Mouse (Mus musculus) brain, adult 2 months (tissue): ENCODE data around the gene Rgs9bp.

Experiments used
- DNase-seq: peaks from one replicate; pipeline ENCODE4 v3.0.0; 2011; ENCODE audit warnings: low read depth, low spot score

Gene Rgs9bp

DNA sequence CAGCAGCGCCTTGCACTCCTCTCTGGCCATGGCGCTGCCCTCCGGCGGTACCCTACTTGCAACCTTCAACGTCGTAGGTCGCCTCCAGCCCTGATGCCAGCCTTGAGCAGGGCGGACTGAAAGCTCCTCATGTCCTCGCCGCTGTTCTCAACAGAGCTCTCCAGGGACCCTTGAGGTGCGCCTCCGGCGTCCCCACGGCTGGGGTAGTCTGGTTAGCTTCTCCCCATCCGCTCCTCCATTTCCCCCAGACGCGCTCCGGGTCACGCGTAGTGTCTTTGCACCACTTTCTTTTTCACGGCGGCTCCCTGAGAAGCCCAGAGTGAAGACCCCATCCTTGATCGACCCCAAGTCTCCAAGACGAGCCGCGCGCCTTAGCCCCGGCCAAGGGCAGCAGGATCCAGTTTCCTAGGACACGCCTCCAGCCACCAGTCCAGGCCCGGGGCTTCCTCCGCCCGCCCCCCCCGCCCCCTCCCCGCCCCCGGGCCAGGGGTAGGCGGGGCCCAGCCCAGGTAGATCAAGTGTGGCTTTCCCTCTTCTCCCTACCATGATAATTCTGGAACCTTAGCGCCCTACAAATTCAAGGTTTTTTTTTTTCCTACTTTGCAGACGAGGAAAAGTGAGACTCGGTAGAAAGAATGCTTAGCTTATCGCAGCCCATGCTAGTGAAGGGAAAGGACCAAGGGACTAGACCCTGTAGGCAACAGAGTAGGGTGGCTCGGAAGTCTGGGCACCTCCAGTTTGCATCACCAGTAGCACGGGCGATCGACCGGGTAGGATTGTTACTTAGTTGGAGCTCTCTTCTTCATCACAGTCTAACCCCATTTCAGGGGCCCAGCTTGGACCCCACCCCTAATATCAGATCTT is at the start of gene Rgs9bp:
Rgs9bp (minus strand) TSS at position 392 of the 864 bp plus-strand sequence.
- no peak for DNase-seq

DNA sequence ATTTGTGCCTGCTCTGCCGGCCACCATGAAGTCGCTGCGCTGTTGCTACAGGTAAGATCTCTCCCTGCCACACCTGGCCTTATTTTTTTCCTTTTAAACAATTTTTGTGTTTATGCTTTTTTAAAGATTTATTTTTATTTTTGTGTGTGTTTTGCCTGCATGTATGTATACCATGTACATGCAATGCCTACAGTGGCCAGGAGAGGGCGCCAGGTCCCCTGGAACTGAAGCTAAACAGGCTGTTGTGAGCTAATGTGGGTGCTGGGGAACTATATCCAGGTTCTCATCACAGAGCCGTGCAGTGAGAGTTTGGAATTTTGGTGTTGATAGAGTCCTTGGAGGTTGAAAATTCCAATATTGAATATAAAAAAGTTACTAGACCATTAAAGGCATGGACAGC is 43.1 kb upstream of the Rgs9bp start:
- DNase-seq = peak; percentile 37

DNA sequence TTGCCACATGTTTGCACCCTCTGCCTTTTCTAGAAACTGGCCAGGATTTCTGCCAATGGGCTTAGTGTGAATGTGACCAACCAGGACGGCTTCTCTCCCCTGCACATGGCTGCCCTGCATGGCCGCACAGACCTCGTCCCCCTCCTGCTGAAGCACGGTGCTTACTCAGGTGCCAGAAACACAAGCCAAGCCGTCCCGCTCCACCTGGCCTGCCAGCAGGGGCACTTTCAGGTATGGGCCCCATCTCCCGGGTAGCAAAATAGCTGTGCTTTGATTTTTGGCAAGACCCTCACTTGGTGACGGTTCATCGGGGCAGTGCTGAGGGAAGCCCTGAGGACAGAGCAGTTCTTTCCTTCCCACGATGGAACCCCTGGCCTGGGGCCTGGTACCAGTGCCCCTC is 42.0 kb upstream of the Rgs9bp start:
- DNase-seq = peak; percentile 43

DNA sequence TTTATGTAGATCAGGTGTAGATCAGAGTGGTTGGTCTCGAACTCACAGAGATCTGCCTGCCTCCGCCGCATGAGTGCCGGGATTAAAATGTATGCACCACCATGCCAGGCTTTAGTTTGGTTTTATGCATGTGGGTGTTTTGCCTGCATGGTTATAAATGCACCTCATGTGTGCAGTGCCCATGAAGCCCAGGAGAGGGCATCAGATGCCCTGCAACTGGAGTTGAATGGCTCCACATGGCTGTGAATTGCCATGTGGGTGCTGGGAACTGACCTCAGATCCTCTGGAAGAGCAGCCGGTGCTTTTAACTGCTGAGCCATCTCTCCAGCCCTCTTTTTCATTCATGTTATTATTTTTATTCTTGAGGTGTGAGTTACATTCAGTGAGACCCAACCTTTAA is 40.7 kb upstream of the Rgs9bp start:
- DNase-seq = no peak

DNA sequence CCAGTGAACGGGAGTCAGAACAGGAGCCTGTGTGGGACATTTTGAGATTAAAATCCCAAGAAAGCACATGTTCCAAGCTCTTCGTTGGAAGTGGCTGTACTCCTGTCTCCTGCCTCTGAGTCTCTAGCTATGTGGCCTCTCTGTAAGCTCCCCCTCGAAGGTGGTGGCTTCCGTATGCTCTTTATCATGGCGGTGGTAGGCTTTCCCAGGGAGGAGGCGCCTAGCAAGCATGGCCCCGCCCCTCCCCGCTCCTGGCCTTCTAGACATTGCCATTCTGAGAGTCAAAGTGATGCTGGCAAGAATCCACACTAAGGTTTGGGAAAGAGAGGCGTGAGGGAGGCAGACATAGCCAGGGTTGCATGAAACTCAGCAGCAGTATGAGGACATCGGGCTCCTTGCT is 37.2 kb upstream of the Rgs9bp start:
- no peak for DNase-seq

DNA sequence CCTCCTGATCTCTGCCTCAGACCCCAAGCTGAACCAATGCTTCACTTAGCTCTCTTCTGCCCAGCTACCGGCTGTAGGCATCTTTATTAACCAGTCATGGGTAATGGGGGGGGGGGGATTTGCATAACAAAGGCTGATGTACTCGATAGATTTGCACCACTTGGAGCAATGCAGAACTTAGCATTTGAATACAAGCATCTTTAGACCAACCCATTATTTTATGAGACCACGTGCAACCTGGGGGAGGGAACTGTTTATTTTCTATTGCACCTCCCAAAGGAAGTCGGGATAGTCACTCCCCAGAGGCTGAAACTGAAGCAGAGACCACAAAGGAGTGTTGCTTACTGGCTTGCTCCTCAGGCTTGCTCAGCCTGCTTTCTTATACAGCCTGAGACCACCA is 32.1 kb upstream of the Rgs9bp start:
- DNase-seq = no peak

DNA sequence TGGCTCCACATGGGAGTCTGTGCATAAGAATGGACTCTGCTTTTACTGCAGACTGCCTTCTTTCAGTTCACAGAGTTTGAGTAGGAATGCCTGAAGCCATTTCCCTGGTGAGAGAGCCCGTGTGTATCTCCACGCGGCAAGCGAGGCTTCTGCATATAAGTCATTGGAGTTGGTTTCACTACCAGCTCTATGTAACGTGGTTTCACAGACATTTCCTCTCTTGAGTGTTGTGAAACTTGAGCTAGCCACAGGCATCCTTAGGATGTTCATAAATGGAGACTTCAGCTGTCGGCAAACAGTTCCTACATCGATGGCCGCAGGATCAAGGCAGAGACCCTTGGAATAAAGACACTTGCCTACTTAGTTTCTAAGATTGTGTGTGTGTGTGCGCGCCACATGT is 23.9 kb upstream of the Rgs9bp start:
- no peak for DNase-seq

DNA sequence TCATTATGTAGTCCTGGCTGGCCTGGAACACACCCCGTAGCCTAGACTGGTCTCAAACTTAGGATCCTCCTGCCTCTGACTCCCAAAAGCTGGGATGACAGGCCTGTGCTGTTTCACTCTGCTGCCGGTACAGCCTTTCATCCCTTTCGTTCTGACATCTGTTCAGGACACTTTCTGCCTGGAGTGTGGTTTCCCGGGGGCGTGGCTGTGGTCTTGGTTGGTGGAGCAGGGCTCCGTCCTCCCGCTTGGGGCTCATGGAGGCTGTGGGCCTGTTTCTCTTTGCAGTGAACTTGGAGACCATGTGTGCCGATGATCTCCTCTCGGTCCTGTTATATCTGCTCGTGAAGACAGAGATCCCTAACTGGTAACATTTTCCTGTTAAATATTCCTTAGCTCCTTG is 21.4 kb upstream of the Rgs9bp start:
- no peak for DNase-seq

DNA sequence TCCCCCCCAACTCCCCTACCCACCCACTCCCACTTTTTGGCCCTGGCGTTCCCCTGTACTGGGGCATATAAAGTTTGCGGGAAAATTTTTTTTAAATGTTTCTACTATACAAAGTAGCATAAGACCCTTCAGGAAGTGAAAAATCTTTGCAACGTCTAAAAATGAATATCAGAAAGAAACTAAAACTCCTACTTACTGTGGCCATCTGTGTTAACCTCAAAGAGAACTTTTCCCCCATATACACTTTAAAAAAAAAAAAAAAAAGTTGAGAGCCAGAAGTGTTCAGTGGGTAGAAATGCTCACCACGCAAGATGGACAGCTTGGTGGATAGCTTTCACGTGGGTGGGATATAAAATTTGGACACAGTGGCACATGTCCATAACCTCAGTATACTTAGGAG is 17.4 kb upstream of the Rgs9bp start:
- DNase-seq = no peak

DNA sequence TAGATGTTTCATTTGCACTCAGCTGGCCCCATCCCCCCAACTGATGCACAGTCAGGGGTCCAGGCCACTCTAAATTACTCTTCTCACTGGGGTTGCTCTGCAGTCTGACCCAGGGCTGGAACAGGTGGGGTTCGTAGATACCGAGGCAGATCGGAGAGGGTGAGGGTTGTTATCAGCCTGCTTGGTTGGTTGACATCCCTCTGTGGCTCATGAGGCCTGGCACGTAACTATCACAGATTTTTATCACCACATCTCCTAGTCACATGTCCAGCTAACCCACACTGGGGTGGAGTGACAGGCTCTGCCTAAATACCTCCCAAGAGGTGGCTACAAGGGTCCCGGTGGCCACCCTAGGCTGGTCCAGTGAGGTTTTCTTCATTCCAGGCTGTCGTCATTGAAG is 15.7 kb upstream of the Rgs9bp start:
- no peak for DNase-seq

DNA sequence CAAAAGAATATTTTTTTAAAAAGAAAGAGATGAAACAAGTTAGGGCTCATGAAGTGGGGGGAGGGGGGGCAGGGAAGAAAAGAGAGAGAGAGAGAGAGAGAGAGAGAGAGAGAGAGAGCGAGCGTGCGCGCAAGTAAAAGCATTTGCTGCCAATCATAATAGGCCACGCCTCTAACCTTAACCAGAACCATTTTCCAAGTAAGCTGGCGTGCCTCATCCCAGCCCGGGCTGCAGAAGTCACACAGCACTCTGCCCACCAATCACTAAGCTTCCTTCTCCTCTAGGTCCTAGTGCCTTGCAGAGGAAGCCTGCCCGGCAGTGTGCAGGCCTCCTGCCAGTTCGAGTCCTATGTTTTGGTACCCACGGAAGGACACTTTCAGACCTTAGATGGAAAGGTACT is 14.6 kb upstream of the Rgs9bp start:
- DNase-seq = no peak

DNA sequence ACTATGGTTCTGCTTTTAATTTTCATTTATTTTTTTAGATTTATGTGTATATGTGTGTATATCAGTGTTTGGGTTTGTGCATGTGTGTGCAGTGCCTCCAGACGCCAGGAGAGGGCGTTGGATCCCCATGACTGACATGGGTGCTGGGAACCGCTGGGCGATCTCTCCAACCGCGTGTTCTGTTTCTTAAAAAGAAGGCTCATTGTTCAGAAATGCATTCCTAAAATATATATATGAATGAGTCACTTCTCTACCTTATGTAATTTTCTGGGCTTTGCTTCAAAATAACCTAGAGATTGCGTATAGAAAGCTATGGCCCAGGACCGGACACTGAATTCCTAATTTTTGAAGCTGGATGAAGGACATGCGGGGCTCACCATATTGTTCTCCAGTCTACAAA is 14.1 kb upstream of the Rgs9bp start:
- peak; percentile 66 for DNase-seq

DNA sequence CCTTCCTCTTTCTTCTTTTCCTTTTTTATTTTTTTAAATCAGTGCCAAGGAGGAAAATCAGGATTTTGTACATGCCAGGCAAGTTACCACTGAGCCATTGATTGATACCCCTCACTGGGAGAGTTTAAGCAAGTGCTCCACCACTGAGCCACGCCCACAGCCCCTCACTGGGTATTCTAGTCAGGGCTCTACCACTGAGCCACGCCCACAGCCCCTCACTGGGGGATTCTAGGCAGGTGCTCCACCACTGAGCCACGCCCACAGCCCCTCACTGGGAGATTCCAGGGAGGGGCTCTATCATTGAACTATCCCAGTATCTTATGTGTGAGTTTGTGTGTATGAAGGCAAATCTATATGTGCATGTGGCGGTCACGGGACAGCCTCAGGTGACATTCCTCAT is 8.9 kb upstream of the Rgs9bp start:
- no peak for DNase-seq

DNA sequence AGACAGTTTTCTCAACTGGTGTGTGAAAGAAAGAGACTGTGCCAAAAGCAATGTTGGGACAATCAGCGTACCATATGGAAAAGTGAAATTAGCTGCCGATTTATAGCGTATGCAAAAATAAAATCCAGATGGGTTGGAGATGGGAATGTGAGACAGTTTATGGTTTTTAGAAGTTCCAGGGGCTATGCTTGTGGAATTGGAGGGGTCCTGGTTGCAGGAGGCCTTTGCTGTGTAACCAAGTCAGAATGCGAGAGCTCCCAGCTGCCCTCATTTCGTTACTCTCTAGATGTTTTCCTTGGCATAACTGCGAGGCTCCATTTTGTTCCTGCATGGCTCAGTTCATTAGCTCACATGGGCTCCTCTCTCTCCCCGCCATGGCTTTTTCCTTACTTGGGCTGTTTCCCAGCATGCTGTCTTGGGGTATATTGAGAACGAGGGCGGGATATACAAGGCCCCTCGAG is 5.4 kb upstream of the Rgs9bp start:
- peak; percentile 70 for DNase-seq

DNA sequence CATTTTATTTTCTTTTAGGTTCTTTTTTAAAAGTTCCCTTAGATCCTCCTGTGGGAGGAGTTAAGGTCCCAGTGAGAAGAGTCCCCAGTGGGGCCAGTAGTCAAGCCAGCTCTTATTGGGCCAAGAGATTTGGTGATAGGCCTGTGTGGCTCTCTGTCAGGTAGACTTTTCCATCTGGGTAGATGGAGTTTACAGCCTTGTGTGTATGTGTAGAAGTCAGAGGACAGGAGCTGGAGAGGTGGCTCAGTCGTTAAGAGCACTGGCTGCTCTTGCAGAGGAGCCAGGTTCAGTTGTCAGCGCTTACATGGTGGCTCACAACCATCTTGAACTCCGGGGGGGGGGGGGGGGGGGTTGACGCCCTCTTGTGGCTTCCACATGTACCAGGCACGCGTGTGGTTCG is 4.1 kb upstream of the Rgs9bp start:
- DNase-seq = no peak

DNA sequence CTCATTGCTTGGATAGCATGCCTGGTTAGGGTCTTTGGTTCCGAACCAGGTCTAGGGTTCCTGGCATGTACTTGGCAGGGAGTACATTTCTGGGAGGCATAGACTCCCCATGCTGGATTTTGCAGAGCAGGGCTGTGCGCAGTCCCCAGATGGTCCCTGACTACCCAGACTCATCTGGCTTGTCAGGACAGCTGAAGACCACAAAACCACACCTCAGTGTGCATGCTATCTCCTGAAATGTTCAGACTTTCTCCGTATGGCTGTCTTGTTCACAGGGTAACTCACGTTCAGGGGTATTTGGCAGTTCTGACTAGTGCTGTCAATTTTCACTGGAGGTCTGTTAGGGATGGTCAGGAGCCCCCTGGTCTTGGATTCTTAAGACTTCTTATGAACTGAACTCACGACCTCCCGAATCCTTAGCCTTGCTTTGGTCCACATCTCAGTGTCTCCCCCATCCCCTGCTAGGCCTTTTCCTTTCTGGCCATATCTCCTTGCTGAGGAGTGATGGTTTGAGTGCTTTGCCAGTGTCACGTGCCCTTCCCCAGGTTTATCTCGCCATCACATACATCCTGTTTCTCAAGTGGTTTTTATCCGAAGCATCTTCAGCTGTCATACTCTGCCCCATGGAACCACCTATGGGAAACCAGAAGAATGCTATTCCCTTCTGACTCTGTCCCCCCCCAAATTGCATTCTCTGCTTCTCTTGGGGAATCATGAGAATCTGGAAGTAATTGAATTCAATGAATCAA is 3.5 kb upstream of the Rgs9bp start:
- no peak for DNase-seq

DNA sequence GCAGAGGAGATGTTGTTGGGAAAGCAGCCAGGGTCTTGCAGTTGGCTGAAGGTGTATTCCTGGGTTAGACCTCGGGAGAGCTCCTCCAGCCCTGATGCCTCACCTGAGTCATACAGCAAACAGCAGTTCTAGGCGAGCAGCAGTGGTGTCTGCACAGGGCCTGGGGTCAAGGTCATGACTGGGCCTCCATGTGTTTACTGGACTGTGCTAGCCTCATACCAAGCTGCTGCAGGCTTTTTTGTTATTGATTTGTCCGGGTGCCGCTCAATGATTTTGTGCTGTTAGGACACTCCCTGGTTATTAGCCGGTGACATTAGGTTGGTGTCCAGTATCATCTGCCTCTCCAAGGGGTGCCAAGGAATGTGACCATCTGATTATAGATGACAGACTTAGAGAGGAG is 2.3 kb upstream of the Rgs9bp start:
- no peak for DNase-seq

DNA sequence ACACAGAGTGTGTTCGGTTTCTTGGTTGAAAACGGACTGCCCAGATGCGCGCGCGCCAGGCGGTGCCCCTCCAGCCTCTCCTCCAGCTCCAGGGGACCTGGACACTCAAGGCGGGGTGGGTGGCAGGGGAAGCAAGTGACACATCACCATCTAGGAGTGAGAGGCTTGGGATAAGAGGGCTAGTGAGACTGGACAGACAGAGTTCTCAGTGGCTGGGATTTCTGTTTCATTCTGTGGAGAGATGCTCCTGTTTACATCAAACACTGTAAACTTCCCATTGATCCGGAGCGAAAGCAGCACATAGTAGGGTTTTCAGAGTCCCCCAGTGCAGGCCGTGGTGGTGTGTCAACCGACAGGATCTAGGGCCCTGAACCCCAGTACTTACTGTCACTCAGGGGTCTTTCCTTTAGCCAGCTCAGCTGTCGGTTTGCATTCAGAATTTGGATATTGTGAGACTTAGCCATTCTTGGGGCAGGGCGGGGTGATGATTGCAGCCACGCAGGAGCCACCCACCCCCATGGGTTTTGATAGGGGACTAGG is 1.6 kb upstream of the Rgs9bp start:
- no peak for DNase-seq

DNA sequence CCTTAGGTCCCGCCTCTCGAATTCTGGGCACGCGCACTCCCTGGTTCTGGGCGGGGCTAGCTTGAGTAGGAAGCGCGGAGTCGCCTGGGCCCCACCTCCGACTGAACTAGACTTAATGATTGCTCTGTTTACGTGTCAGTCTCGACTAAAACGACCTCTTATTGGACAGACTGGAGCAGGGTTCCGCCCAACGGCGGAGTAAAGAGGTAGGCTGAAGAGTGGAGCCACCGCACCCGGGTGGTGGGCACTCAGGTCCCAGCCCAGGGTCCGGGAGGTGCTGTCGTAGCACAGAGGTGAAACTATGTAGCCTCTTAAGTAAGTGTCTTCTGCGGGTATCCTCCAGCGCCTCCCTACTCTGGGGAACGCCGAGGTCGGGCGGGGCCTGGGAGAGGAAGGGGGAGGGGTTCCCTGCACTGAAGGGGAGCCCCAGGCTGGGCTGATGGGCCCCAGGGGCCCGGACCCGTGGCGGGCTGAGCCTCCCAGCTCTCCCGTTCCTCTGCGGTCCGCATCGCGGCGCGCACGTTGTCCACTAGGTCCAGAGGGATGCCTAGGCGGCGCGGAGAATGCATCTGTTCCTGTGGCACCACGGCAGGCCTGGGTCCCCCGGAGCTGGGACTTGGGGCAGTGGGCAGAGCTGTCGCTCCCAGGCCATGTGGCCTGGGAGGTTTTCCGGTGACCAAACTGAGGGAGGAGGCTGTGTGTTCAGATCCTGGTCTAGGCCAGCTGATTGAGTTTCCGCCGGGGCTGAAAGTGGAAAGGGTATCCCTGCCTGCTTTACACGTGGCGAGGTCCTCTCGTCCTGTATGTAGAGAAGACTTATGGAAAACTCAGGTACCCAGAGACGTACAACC is 898 bp upstream of the Rgs9bp start, which contains the start of gene Ankrd27:
Ankrd27 (plus strand) TSS at position 190 of the 851 bp plus-strand sequence.
- peak; percentile 98 for DNase-seq

DNA sequence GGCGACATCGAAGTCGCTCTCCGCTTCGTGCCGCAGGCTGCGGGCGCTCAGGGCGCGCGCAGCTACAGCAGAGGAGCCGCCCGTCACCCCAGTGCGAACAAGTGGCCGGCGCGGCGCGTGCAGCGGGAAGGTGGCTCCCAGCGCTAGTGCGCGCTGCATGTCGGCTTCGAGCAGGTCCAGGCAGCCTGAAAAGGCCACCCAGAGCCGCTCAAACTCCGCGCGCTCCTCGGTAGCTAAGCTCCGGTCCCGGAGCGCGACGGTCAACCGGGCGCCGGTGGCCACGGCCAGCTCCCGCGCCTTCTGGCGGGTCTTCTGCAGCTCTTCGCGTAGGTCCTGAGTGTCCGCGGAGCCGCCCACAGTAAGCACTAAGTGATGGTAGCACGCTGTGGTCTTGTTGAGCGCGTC is 594 bp downstream of the Rgs9bp start:
- peak; percentile 37 for DNase-seq

DNA sequence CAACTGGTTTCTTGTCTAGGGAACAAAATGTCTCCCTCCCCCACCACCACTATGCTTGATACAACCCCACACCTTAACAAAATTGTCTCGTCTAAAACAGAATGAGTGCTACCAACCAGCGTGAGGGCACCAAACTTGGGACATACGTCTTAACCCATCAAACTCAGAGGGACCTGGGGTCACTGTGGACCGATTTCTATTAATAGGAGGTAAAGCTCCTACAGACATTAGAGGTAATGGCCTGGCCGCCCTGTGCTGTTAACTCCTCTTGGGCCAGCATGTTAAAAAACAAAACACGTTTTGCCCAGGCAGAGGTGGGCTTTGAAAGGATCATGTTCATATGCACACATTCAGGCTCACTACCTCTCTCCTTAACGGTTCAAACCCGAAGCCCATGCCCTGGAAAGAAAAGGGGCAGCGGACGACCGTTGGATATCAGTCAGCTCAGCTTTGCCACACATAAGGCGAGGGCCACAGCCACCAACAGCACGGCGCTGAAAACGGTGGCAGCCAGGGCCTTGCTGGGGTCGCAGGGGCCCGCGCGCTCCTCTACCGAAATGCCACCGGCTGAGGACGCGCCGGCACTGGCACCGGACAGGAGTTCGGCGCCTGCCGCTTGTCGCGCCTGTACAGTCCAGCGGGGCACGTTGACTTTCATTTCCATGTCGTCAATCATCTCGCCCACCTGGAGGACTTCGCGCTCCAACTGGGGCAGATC is 1.2 kb downstream of the Rgs9bp start:
- DNase-seq = no peak
